In the genomic region with DNA sequence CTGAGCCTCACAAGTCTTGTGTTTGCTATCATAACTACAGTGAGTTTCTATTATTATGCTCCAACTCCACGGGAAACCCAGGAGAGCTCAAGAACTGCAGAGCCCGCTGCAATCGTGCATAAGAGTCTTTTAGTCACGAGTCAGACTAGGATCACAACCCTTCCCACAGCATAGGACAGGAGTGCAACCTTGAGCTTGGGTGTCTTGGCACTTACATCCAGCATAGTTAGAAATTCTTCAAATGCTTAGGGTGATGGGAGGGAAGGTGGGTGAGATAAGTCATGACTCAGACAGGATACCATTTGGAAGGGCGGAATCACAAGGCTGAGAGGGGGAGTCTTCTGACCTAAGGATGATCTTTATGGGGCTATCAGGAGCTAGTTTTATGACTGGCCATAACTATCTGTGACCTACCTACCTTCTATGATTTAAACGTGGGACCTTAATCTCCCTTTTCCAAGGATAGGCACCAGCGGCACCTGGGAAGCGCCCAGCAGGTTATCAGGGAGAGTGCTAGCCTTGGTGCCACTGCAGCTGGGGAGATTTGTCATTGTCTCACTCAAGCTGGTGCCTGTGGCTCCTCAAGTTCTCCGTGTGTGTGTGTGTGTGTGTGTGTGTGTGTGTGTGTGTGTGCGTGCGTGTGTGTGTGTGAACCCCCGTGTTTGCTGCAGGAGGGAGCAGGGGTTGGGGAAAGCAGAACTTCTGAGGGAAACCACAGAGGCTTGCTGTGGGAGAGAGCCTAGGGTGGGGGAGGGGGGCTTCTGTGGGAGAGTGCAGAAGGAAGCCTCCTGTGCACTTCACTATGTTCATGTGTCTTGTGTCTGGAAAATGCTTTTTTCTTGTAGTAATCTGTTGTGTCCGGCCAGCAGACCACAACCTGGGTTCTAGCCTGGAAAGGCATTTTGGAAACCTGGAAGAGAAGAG, we compare ENCODE assay signal across 8 mouse cellular contexts. TPM values are rescaled to one million over a fixed set of nuclear protein-coding genes. Genes with fewer than 3 reads are reported as not detected.
DNase-seq lines count a peak whose midpoint lies in the region; ATAC-seq and TF ChIP-seq lines count a peak whose summit lies in the region.

No protein-coding gene starts in this region.

- DNase-seq in adrenal gland, adult 2 months, result peak; percentile 5
- no peak for DNase-seq in adrenal gland, adult 18-20 months (ENCODE audit: low spot score in 2 of 2)
- DNase-seq in lung, adult 18-20 months, result no peak
- peak; percentile 7 for DNase-seq in hindbrain, postnatal 0 days (ENCODE audit: low spot score)
- peak; percentile 20 for DNase-seq in retina, embryonic 14.5 days (ENCODE audit: low spot score)
- DNase-seq in layer of hippocampus, adult 18-20 months (ENCODE audit: low spot score in 2 of 2), result no peak
- DNase-seq in cerebellum, adult 18-20 months, result no peak

- no peak for TF ChIP-seq CTCF in hindbrain, postnatal 0 days (IDR thresholded peaks at IDR 0.05; ENCODE audit: low read depth)

- no peak overlapping the region for H3K9ac ChIP-seq in lung, embryonic 16.5 days (ENCODE audit: low read length)
- H3K9ac ChIP-seq in hindbrain, postnatal 0 days (replicated peaks; ENCODE audit: low read length), result no peak overlapping the region

- no peak overlapping the region for H3K27ac ChIP-seq in lung, embryonic 16.5 days (ENCODE audit: low read length)
- H3K27ac ChIP-seq in hindbrain, postnatal 0 days, result no peak overlapping the region

- H3K4me1 ChIP-seq in lung, embryonic 16.5 days (replicated peaks; ENCODE audit: control insufficient read depth, insufficient read depth, low read length), result no peaks in the 10 kb centered on the region
- no peaks in the 10 kb centered on the region for H3K4me1 ChIP-seq in hindbrain, postnatal 0 days (ENCODE audit: insufficient read depth, low read length)

- H3K4me2 ChIP-seq in lung, embryonic 16.5 days (ENCODE audit: low read depth, low read length), result peak overlapping the region; percentile 34
- H3K4me2 ChIP-seq in hindbrain, postnatal 0 days (ENCODE audit: low read depth, low read length), result no peak overlapping the region

- peak; percentile 57 for ATAC-seq in lung, embryonic 16.5 days (ENCODE audit: low read depth)
- peak; percentile 79; the same call in 1 of the 2 replicates for ATAC-seq in hindbrain, postnatal 0 days

- 25% methylated on average over 13 of the region's 13 CpGs for WGBS in lung, embryonic 16.5 days
- 31% methylated on average over 13 of the region's 13 CpGs for WGBS in hindbrain, postnatal 0 days

- no peaks in the 10 kb centered on the region for H3K9me3 ChIP-seq in lung, embryonic 16.5 days (ENCODE audit: control insufficient read depth, low read length)
- H3K9me3 ChIP-seq in hindbrain, postnatal 0 days (ENCODE audit: low read length), result no peaks in the 10 kb centered on the region

- H3K36me3 ChIP-seq in lung, embryonic 16.5 days (ENCODE audit: control insufficient read depth, insufficient read depth, low read length), result no peaks in the 10 kb centered on the region
- H3K36me3 ChIP-seq in hindbrain, postnatal 0 days (ENCODE audit: insufficient read depth, low read length), result no peaks in the 10 kb centered on the region

- H3K4me3 ChIP-seq in lung, embryonic 16.5 days (ENCODE audit: low read length), result no peak overlapping the region
- H3K4me3 ChIP-seq in hindbrain, postnatal 0 days (ENCODE audit: low read length), result no peak overlapping the region; the same call in 1 of the 2 replicates

- H3K27me3 ChIP-seq in lung, embryonic 16.5 days (ENCODE audit: control insufficient read depth, insufficient read depth, low read depth, low read length), result no peaks in the 10 kb centered on the region
- no peaks in the 10 kb centered on the region for H3K27me3 ChIP-seq in hindbrain, postnatal 0 days (ENCODE audit: insufficient read depth, low read length)

RNA-seq across cellular contexts. Expression of gene Ccdc171, which starts 42.1 kb away (rescaled TPM):
- 1 to 10 TPM; 1.8 to 2.2 TPM for total RNA-seq in adrenal gland, adult 2 months (2021)
- polyA plus RNA-seq in adrenal gland, adult 2 months (2012; rRNA removed), result 0.20 and 0.40 TPM in 2 replicates
- total RNA-seq in adrenal gland, adult 18-20 months (2021), result 1 to 10 TPM; 1.8 to 2.4 TPM
- 3.4 and 4.5 TPM in 2 replicates for polyA plus RNA-seq in lung, embryonic 16.5 days (2015; fragmentation: Nextera tagmentation; extraction: Ambion mirVana)
- 1.1 and 3.2 TPM in 2 replicates for total RNA-seq in hindbrain, postnatal 0 days (2014; rRNA removed)
- polyA plus RNA-seq in hindbrain, postnatal 0 days (2015; fragmentation: Nextera tagmentation; extraction: Ambion mirVana), result 2.0 and 2.3 TPM in 2 replicates
- 1 to 10 TPM; 4.0 to 6.0 TPM for total RNA-seq in layer of hippocampus, adult 18-20 months (2021)

Comparison
In these comparisons a context has a peak if more than half of its experiments do, and no peak if none do; other contexts are left out.
1. DNase-seq: peak in adrenal gland, adult 2 months (single experiment), hindbrain, postnatal 0 days (single experiment) and retina, embryonic 14.5 days (single experiment); none in adrenal gland, adult 18-20 months (0 of 2), lung, adult 18-20 months (0 of 2), layer of hippocampus, adult 18-20 months (0 of 2) and cerebellum, adult 18-20 months (0 of 2).